Mouse (Mus musculus) embryonic facial prominence, embryonic 15.5 days (tissue): ENCODE measurements around the gene Chchd6. TPM values are rescaled to one million over a fixed set of nuclear protein-coding genes. Genes with fewer than 3 reads are reported as not detected.

Source experiments
- ATAC-seq: fragments of 200-750 bp; cut with Nextera tagmentation; 2 replicates; pipeline ENCODE4 v1.8.0; 2017; ENCODE audit warnings: low read depth, moderate TSS enrichment; ENCODE audit not compliant: insufficient number of reproducible peaks, low FRiP score, low TSS enrichment
- H3K27ac ChIP-seq: fragments of 300-500 bp; sonication (generic); replicated peaks from 2 replicates; pipeline ENCODE4 v1.5.1; 2015; ENCODE audit warnings: mild to moderate bottlenecking, inconsistent platforms
- H3K27me3 ChIP-seq: fragments of 300-500 bp; sonication (generic); 2 replicates; pipeline ENCODE4 v1.6.1; 2015; ENCODE audit warnings: inconsistent platforms
- H3K36me3 ChIP-seq: fragments of 300-500 bp; sonication (generic); 2 replicates; pipeline ENCODE4 v1.6.1; 2015; ENCODE audit warnings: mild to moderate bottlenecking, inconsistent platforms
- H3K4me1 ChIP-seq: fragments of 300-500 bp; sonication (generic); 2 replicates; pipeline ENCODE4 v1.6.1; 2015; ENCODE audit warnings: inconsistent platforms
- H3K4me2 ChIP-seq: fragments of 300-500 bp; sonication (generic); replicated peaks from 2 replicates; pipeline ENCODE4 v1.6.1; 2015; ENCODE audit warnings: mild to moderate bottlenecking, inconsistent platforms
- H3K4me3 ChIP-seq: fragments of 300-500 bp; sonication (generic); replicated peaks from 2 replicates; pipeline ENCODE4 v1.5.1; 2015; ENCODE audit warnings: mild to moderate bottlenecking, inconsistent platforms
- H3K9ac ChIP-seq: fragments of 300-500 bp; sonication (generic); 2 replicates; pipeline ENCODE4 v1.6.1; 2015; ENCODE audit warnings: inconsistent platforms
- H3K9me3 ChIP-seq: fragments of 300-500 bp; sonication (generic); replicated peaks from 2 replicates; pipeline ENCODE4 v1.6.1; 2016; ENCODE audit warnings: inconsistent platforms
- WGBS: fragments of 180-500 bp; shearing (Covaris S2); methylation state at CpG from one replicate; pipeline ENCODE4 v1.1.7; 2015; 5-methylcytosine and 5-hydroxymethylcytosine counted together
- polyA plus RNA-seq: library from polyadenylated mRNA; unstranded; fragments of >200 nt; fragmentation: Nextera tagmentation; extraction: Ambion mirVana; gene quantifications from 2 replicates; pipeline ENCODE4 v1.2.1, GENCODE M21; 2015

Chchd6 gene
- polyA plus RNA-seq, 1 experiment from 2014 or later, result 64.9 TPM

- ATAC-seq, result no peak
- 76% methylated on average over 2 of the region's 2 CpGs for WGBS
- Histone ChIP-seq H3K9me3 (no peaks in the 10 kb centered on the region), H3K36me3 (no peaks in the 10 kb centered on the region), H3K27me3 (no peaks in the 10 kb centered on the region), H3K9ac (no peak overlapping the region), H3K27ac (no peak overlapping the region), H3K4me2 (no peak overlapping the region), H3K4me3 (no peak overlapping the region), H3K4me1 (0 out of 2 replicates have a peak, but pooled peaks cover 3% of the 10 kb centered on the region)
These were observed 191.9 kb downstream of the Chchd6 start for GRCm38 (mm10) chr6:89403257-89404225.

GRCm38 (mm10) chr6:89402406-89402805 lies 193.0 kb downstream of the Chchd6 start:
- H3K4me1 ChIP-seq, result 0 out of 2 replicates have a peak, but pooled peaks cover 3% of the 10 kb centered on the region
- no peak overlapping the region for H3K4me3 ChIP-seq
- H3K4me2 ChIP-seq, result no peak overlapping the region
- no peaks in the 10 kb centered on the region for H3K9me3 ChIP-seq
- WGBS, result 76% methylated on average over 2 of the region's 2 CpGs
- H3K27ac ChIP-seq, result no peak overlapping the region
- H3K36me3 ChIP-seq, result no peaks in the 10 kb centered on the region
- H3K27me3 ChIP-seq, result no peaks in the 10 kb centered on the region
- no peak for ATAC-seq
- H3K9ac ChIP-seq, result no peak overlapping the region

GRCm38 (mm10) chr6:89399564-89399963 lies 195.9 kb downstream of the Chchd6 start:
- H3K27me3 ChIP-seq, result no peaks in the 10 kb centered on the region
- ATAC-seq, result no peak
- no peaks in the 10 kb centered on the region for H3K4me1 ChIP-seq
- no peaks in the 10 kb centered on the region for H3K9me3 ChIP-seq
- no peaks in the 10 kb centered on the region for H3K36me3 ChIP-seq
- H3K4me2 ChIP-seq, result no peak overlapping the region
- H3K27ac ChIP-seq, result no peak overlapping the region
- no peak overlapping the region for H3K4me3 ChIP-seq
- no peak overlapping the region for H3K9ac ChIP-seq
- whole genome bisulfite sequencing, result 89% methylated on average over 1 of the region's 1 CpGs

- Histone ChIP-seq H3K4me2 (no peak overlapping the region), H3K36me3 (no peaks in the 10 kb centered on the region), H3K9me3 (no peaks in the 10 kb centered on the region), H3K4me3 (no peak overlapping the region), H3K4me1 (no peaks in the 10 kb centered on the region), H3K27ac (no peak overlapping the region), H3K27me3 (no peaks in the 10 kb centered on the region), H3K9ac (no peak overlapping the region)
- ATAC-seq, result no peak
- 84% methylated on average over 4 of the region's 4 CpGs for WGBS
These were observed 197.5 kb downstream of the Chchd6 start for GRCm38 (mm10) chr6:89397919-89398318.

- no peak overlapping the region for H3K9ac ChIP-seq
- no peaks in the 10 kb centered on the region for H3K4me1 ChIP-seq
- H3K4me3 ChIP-seq, result no peak overlapping the region
- H3K27me3 ChIP-seq, result no peaks in the 10 kb centered on the region
- no peaks in the 10 kb centered on the region for H3K9me3 ChIP-seq
- no peak overlapping the region for H3K27ac ChIP-seq
- no peak for ATAC-seq
- no peaks in the 10 kb centered on the region for H3K36me3 ChIP-seq
- H3K4me2 ChIP-seq, result no peak overlapping the region
- 78% methylated on average over 2 of the region's 2 CpGs for WGBS
These were observed 201.6 kb downstream of the Chchd6 start for GRCm38 (mm10) chr6:89393820-89394219.

- Histone ChIP-seq H3K9ac (no peak overlapping the region), H3K4me1 (no peaks in the 10 kb centered on the region), H3K36me3 (no peaks in the 10 kb centered on the region), H3K4me3 (no peak overlapping the region), H3K9me3 (no peaks in the 10 kb centered on the region), H3K27me3 (no peaks in the 10 kb centered on the region), H3K4me2 (no peak overlapping the region), H3K27ac (no peak overlapping the region)
- 76% methylated on average over 2 of the region's 2 CpGs for WGBS
- ATAC-seq, result no peak
These were observed 203.2 kb downstream of the Chchd6 start for GRCm38 (mm10) chr6:89392213-89392612.

- ATAC-seq, result no peak
- Histone ChIP-seq H3K4me3 (no peak overlapping the region), H3K27ac (no peak overlapping the region), H3K36me3 (no peaks in the 10 kb centered on the region), H3K4me2 (no peak overlapping the region), H3K27me3 (no peaks in the 10 kb centered on the region), H3K4me1 (no peaks in the 10 kb centered on the region), H3K9ac (no peak overlapping the region), H3K9me3 (no peaks in the 10 kb centered on the region)
- 78% methylated on average over 7 of the region's 7 CpGs for WGBS
These were observed 205.7 kb downstream of the Chchd6 start for GRCm38 (mm10) chr6:89389771-89390170.

- Histone ChIP-seq H3K27me3 (no peaks in the 10 kb centered on the region), H3K4me3 (no peak overlapping the region), H3K4me2 (no peak overlapping the region), H3K4me1 (no peaks in the 10 kb centered on the region), H3K9ac (no peak overlapping the region), H3K27ac (no peak overlapping the region), H3K36me3 (no peaks in the 10 kb centered on the region), H3K9me3 (no peaks in the 10 kb centered on the region)
- ATAC-seq, result no peak
- 81% methylated on average over 1 of the region's 1 CpGs for WGBS
These were observed 208.5 kb downstream of the Chchd6 start for GRCm38 (mm10) chr6:89386956-89387355.

- Histone ChIP-seq H3K4me2 (no peak overlapping the region), H3K27ac (no peak overlapping the region), H3K9ac (no peak overlapping the region), H3K9me3 (no peaks in the 10 kb centered on the region), H3K4me1 (no peaks in the 10 kb centered on the region), H3K36me3 (no peaks in the 10 kb centered on the region), H3K27me3 (no peaks in the 10 kb centered on the region), H3K4me3 (no peak overlapping the region)
- no peak for ATAC-seq
- 84% methylated on average over 2 of the region's 2 CpGs for WGBS
These were observed 210.8 kb downstream of the Chchd6 start for GRCm38 (mm10) chr6:89384699-89385098.

- Histone ChIP-seq H3K27me3 (no peaks in the 10 kb centered on the region), H3K4me2 (no peak overlapping the region), H3K9ac (no peak overlapping the region), H3K9me3 (no peaks in the 10 kb centered on the region), H3K4me1 (no peaks in the 10 kb centered on the region), H3K4me3 (no peak overlapping the region), H3K36me3 (no peaks in the 10 kb centered on the region), H3K27ac (no peak overlapping the region)
- WGBS, result 31% methylated on average over 5 of the region's 5 CpGs
- no peak for ATAC-seq
These were observed 213.6 kb downstream of the Chchd6 start for GRCm38 (mm10) chr6:89381851-89382250.

GRCm38 (mm10) chr6:89381172-89381571 lies 214.3 kb downstream of the Chchd6 start:
- Histone ChIP-seq H3K4me1 (no peaks in the 10 kb centered on the region), H3K27ac (no peak overlapping the region), H3K9ac (no peak overlapping the region), H3K9me3 (no peaks in the 10 kb centered on the region), H3K27me3 (no peaks in the 10 kb centered on the region), H3K4me3 (no peak overlapping the region), H3K36me3 (no peaks in the 10 kb centered on the region), H3K4me2 (no peak overlapping the region)
- ATAC-seq, result no peak
- 35% methylated on average over 3 of the region's 3 CpGs for WGBS

- Histone ChIP-seq H3K27me3 (no peaks in the 10 kb centered on the region), H3K36me3 (no peaks in the 10 kb centered on the region), H3K9ac (no peak overlapping the region), H3K9me3 (no peaks in the 10 kb centered on the region), H3K4me1 (no peaks in the 10 kb centered on the region), H3K4me2 (no peak overlapping the region), H3K27ac (no peak overlapping the region), H3K4me3 (no peak overlapping the region)
- no peak for ATAC-seq
- WGBS, result 22% methylated on average over 3 of the region's 3 CpGs
These were observed 214.7 kb downstream of the Chchd6 start for GRCm38 (mm10) chr6:89380751-89381150.
